Mouse (Mus musculus): ENCODE results near the gene Lce3c. TPM values are rescaled to one million over a fixed set of nuclear protein-coding genes. Genes with fewer than 3 reads are reported as not detected.

Gene Lce3c
- polyA plus RNA-seq, 1 experiment from 2014 or later: not detected

DNA sequence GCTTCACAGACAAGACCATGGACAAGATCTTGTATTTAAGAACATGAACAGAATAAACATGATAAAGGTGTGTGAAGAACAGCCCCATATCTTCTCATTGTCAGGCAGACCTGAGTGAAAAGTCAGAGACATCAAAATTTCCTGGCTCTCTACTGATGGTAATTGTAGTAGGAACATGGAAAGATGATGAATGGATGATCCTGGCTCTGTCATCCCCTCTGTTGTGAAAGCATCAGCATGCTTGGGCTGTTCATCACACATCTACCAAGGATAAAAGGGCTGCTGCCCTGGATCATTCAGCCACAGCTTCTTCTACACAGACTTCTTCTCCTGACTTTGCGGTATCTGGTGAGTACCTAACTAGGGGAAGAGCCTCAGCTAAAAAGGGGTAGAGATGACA lies 12.8 kb downstream of the Lce3c start, which contains the start of gene Lce3d:
Gene Lce3d, plus strand, starts transcription at position 301 of the 400 bp plus-strand sequence.
- Histone ChIP-seq H3K9me3 (replicated peaks; ENCODE audit: control insufficient read depth, low read length, poor library complexity, severe bottlenecking) (no peaks in the 10 kb centered on the region), H3K4me1 (ENCODE audit: control insufficient read depth, insufficient read depth, low read length) (no peaks in the 10 kb centered on the region), H3K4me2 (ENCODE audit: low read length) (no peak within 1 kb of the TSS), H3K36me3 (ENCODE audit: control insufficient read depth, insufficient read depth, low read length) (no peaks in the 10 kb centered on the region), H3K27me3 (ENCODE audit: control insufficient read depth, insufficient read depth, low read depth, low read length) (no peaks in the 10 kb centered on the region), H3K27ac (ENCODE audit: low read length) (no peak within 1 kb of the TSS), H3K4me3 (ENCODE audit: low read depth, low read length) (no peak within 1 kb of the TSS), H3K9ac (ENCODE audit: low read depth, low read length) (no peak within 1 kb of the TSS)
- WGBS: 100% methylated on average over 1 of the region's 1 CpGs
- no peak for ATAC-seq

- no peaks in the 10 kb centered on the region for H3K36me3 ChIP-seq (ENCODE audit: control insufficient read depth, insufficient read depth, low read length)
- no peaks in the 10 kb centered on the region for H3K27me3 ChIP-seq (ENCODE audit: control insufficient read depth, insufficient read depth, low read depth, low read length)
- no peak within 1 kb of the TSS for H3K27ac ChIP-seq (ENCODE audit: low read length)
- no peaks in the 10 kb centered on the region for H3K9me3 ChIP-seq (replicated peaks; ENCODE audit: control insufficient read depth, low read length, poor library complexity, severe bottlenecking)
- no peak within 1 kb of the TSS for H3K4me2 ChIP-seq (ENCODE audit: low read length)
- no peak within 1 kb of the TSS for H3K9ac ChIP-seq (ENCODE audit: low read depth, low read length)
- H3K4me3 ChIP-seq (ENCODE audit: low read depth, low read length): no peak within 1 kb of the TSS
- H3K4me1 ChIP-seq (ENCODE audit: control insufficient read depth, insufficient read depth, low read length): no peaks in the 10 kb centered on the region
- 94% methylated on average over 2 of the region's 2 CpGs for WGBS
- no peak for ATAC-seq
Measured at GRCm38 (mm10) chr3:92966761-92967160, 22.5 kb downstream of the Lce3c start, which contains the start of gene Lce3e. Gene Lce3e, plus strand, starts transcription at chr3:92967061.

DNA sequence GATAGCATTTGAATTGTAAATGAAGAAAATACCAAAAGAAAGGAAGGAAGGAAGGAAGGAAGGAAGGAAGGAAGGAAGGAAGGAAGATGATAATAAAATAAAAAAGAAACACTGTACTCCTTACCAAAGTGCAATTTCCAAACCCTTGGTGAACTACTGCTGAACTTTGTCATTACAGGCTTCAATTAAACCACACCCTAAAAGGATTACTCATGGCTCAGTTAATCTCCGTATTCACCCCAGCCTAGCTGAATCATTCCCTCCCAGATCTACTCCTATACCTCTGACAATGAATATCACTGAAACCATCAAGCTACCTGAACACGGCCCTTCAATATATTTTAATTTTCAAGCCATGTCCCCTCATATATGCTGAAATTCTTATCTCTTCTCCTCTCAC lies 34.2 kb downstream of the Lce3c start:
- no peak for ATAC-seq
- H3K9ac ChIP-seq (ENCODE audit: low read depth, low read length): no peak overlapping the region
- 68% methylated on average over 2 of the region's 2 CpGs for WGBS
- no peaks in the 10 kb centered on the region for H3K36me3 ChIP-seq (ENCODE audit: control insufficient read depth, insufficient read depth, low read length)
- H3K4me1 ChIP-seq (ENCODE audit: control insufficient read depth, insufficient read depth, low read length): no peaks in the 10 kb centered on the region
- no peaks in the 10 kb centered on the region for H3K9me3 ChIP-seq (replicated peaks; ENCODE audit: control insufficient read depth, low read length, poor library complexity, severe bottlenecking)
- no peak overlapping the region for H3K4me3 ChIP-seq (ENCODE audit: low read depth, low read length)
- no peak overlapping the region for H3K4me2 ChIP-seq (ENCODE audit: low read length)
- H3K27me3 ChIP-seq (ENCODE audit: control insufficient read depth, insufficient read depth, low read depth, low read length): no peaks in the 10 kb centered on the region
- H3K27ac ChIP-seq (ENCODE audit: low read length): no peak overlapping the region

- Histone ChIP-seq H3K4me1 (ENCODE audit: control insufficient read depth, insufficient read depth, low read length) (no peaks in the 10 kb centered on the region), H3K9ac (ENCODE audit: low read depth, low read length) (no peak within 1 kb of the TSS), H3K36me3 (ENCODE audit: control insufficient read depth, insufficient read depth, low read length) (no peaks in the 10 kb centered on the region), H3K4me3 (ENCODE audit: low read depth, low read length) (no peak within 1 kb of the TSS), H3K4me2 (ENCODE audit: low read length) (no peak within 1 kb of the TSS), H3K9me3 (replicated peaks; ENCODE audit: control insufficient read depth, low read length, poor library complexity, severe bottlenecking) (no peaks in the 10 kb centered on the region), H3K27me3 (ENCODE audit: control insufficient read depth, insufficient read depth, low read depth, low read length) (no peaks in the 10 kb centered on the region), H3K27ac (ENCODE audit: low read length) (no peak within 1 kb of the TSS)
- no peak for ATAC-seq
Measured at GRCm38 (mm10) chr3:92991926-92992325, 47.6 kb downstream of the Lce3c start, which contains the start of gene Lce3f. Gene Lce3f, plus strand, starts transcription at chr3:92992226.

Other genes starting within 250 kb of the Lce3c start
- not detected in 2 replicates for gene Lce1e, start 235.4 kb upstream of the Lce3c start, polyA plus RNA-seq (2015; fragmentation: Nextera tagmentation; extraction: Ambion mirVana)
- not detected in 2 replicates for gene Lce1f, start 224.1 kb upstream of the Lce3c start, polyA plus RNA-seq (2015; fragmentation: Nextera tagmentation; extraction: Ambion mirVana)
- not detected in 2 replicates for gene Gm38119, start 205.4 kb upstream of the Lce3c start, polyA plus RNA-seq (2015; fragmentation: Nextera tagmentation; extraction: Ambion mirVana)
- not detected in 2 replicates for gene Lce1g, start 192.1 kb upstream of the Lce3c start, polyA plus RNA-seq (2015; fragmentation: Nextera tagmentation; extraction: Ambion mirVana)
- not detected in 2 replicates for gene Lce1h, start 179.4 kb upstream of the Lce3c start, polyA plus RNA-seq (2015; fragmentation: Nextera tagmentation; extraction: Ambion mirVana)
- not detected in 2 replicates for gene Lce1i, start 165.6 kb upstream of the Lce3c start, polyA plus RNA-seq (2015; fragmentation: Nextera tagmentation; extraction: Ambion mirVana)
- not detected in 2 replicates for gene Lce1j, start 154.0 kb upstream of the Lce3c start, polyA plus RNA-seq (2015; fragmentation: Nextera tagmentation; extraction: Ambion mirVana)
- gene Lce1k, start 136.6 kb upstream of the Lce3c start, polyA plus RNA-seq (2015; fragmentation: Nextera tagmentation; extraction: Ambion mirVana): not detected in 2 replicates
- gene Kprp, start 117.2 kb upstream of the Lce3c start, polyA plus RNA-seq (2015; fragmentation: Nextera tagmentation; extraction: Ambion mirVana): not detected in 2 replicates
- not detected in 2 replicates for gene Lce1l, start 93.2 kb upstream of the Lce3c start, polyA plus RNA-seq (2015; fragmentation: Nextera tagmentation; extraction: Ambion mirVana)
- not detected in 2 replicates for gene 2310050C09Rik, start 74.3 kb upstream of the Lce3c start, polyA plus RNA-seq (2015; fragmentation: Nextera tagmentation; extraction: Ambion mirVana)
- not detected in 2 replicates for gene Lce3a, start 18.3 kb upstream of the Lce3c start, polyA plus RNA-seq (2015; fragmentation: Nextera tagmentation; extraction: Ambion mirVana)
- gene Lce3b, start 11.5 kb upstream of the Lce3c start, polyA plus RNA-seq (2015; fragmentation: Nextera tagmentation; extraction: Ambion mirVana): not detected in 2 replicates
- gene Lce3d, start 12.9 kb downstream of the Lce3c start, polyA plus RNA-seq (2015; fragmentation: Nextera tagmentation; extraction: Ambion mirVana): not detected in 2 replicates
- gene Lce3e, start 22.6 kb downstream of the Lce3c start, polyA plus RNA-seq (2015; fragmentation: Nextera tagmentation; extraction: Ambion mirVana): not detected in 2 replicates
- not detected in 2 replicates for gene Lce3f, start 47.7 kb downstream of the Lce3c start, polyA plus RNA-seq (2015; fragmentation: Nextera tagmentation; extraction: Ambion mirVana)
- gene Crct1, start 71.2 kb downstream of the Lce3c start, polyA plus RNA-seq (2015; fragmentation: Nextera tagmentation; extraction: Ambion mirVana): 1.4 and 1.5 TPM in 2 replicates
- not detected in 2 replicates for gene Lce1m, start 74.6 kb downstream of the Lce3c start, polyA plus RNA-seq (2015; fragmentation: Nextera tagmentation; extraction: Ambion mirVana)
- not detected in 2 replicates for gene Gm4858, start 124.3 kb downstream of the Lce3c start, polyA plus RNA-seq (2015; fragmentation: Nextera tagmentation; extraction: Ambion mirVana)
- not detected in 2 replicates for gene Crnn, start 200.3 kb downstream of the Lce3c start, polyA plus RNA-seq (2015; fragmentation: Nextera tagmentation; extraction: Ambion mirVana)

Data from midbrain, embryonic 16.5 days (tissue).